Mouse (Mus musculus) bone marrow, adult 2 months (tissue): ENCODE measurements around the gene Tmem94. TPM values are rescaled to one million over a fixed set of nuclear protein-coding genes. Genes with fewer than 3 reads are reported as not detected.

ENCODE experiments used
- H3K27ac ChIP-seq: fragments of 200-500 bp; 2 replicates; pipeline ENCODE4 v1.5.1; 2012; ENCODE audit warnings: low read depth, mild to moderate bottlenecking, control low read depth, inconsistent platforms, low read length; ENCODE audit not compliant: control insufficient read depth, poor library complexity, insufficient read depth
- H3K4me1 ChIP-seq: fragments of 200-500 bp; 2 replicates; pipeline ENCODE4 v1.6.1; 2011; ENCODE audit warnings: low read length; ENCODE audit not compliant: control insufficient read depth, insufficient read depth
- H3K4me3 ChIP-seq: fragments of 200-500 bp; replicated peaks from 2 replicates; pipeline ENCODE3; 2011; ENCODE audit warnings: mild to moderate bottlenecking, low read depth, low read length, control low read depth; ENCODE audit not compliant: control insufficient read depth
- CTCF ChIP-seq: fragments of 200-500 bp; IDR thresholded peaks from 2 replicates; pipeline ENCODE4 v1.5.1; 2011; ENCODE audit warnings: low read length, control low read depth; ENCODE audit not compliant: control insufficient read depth, insufficient read depth
- POLR2A ChIP-seq: fragments of 200-500 bp; IDR thresholded peaks from 2 replicates; pipeline ENCODE4 v1.6.1; 2011; ENCODE audit warnings: low read depth, mild to moderate bottlenecking, control low read depth, low read length, borderline replicate concordance; ENCODE audit not compliant: control insufficient read depth
- WGBS: fragments of 180-500 bp; shearing (Covaris S2); methylation state at CpG from one replicate; pipeline ENCODE4 v1.1.7; 2018; 5-methylcytosine and 5-hydroxymethylcytosine counted together
- polyA plus RNA-seq: library from polyadenylated mRNA; stranded (reverse); fragments of >200 nt; gene quantifications from 2 replicates; pipeline ENCODE4 v1.2.4, GENCODE M21; 2011; ENCODE audit warnings: low replicate concordance; ENCODE audit not compliant: missing spikeins, insufficient read depth, insufficient read length

The Tmem94 gene
- polyA plus RNA-seq, 1 experiment: 25.5 TPM

GRCm38 (mm10) chr11:115827624-115828023 lies 62.4 kb downstream of the Tmem94 start:
- Histone ChIP-seq H3K27ac (no peak overlapping the region), H3K4me3 (no peak overlapping the region), H3K4me1 (no peaks in the 10 kb centered on the region; the same call in 1 of the 2 replicates)
- TF ChIP-seq POLR2A: no peak
- TF ChIP-seq CTCF: no peak
- 80% methylated on average over 6 of the region's 6 CpGs for WGBS

DNA sequence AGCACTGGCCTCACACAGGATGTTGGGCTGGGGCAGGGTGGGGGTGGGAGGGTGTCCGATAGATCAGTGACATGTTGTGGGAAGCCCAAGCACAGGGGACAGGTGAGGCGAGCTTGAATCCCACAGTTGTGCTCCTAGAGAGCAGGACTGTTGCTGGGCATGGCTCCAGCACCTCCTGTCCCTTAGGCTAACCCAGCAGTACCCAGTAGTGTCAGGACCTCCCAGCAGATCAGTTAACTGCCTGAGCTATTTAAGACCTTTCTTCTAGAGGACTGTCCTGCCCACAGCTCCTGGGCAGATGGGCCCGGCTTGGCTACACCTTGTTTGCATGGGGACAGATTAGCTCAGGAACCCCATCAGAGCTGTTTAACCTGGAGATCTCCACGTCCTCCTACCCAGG lies 63.8 kb downstream of the Tmem94 start:
- H3K27ac ChIP-seq: no peak overlapping the region
- no peak overlapping the region for H3K4me3 ChIP-seq
- no peaks in the 10 kb centered on the region for H3K4me1 ChIP-seq
- WGBS: 66% methylated on average over 4 of the region's 4 CpGs
- TF ChIP-seq CTCF (no peak), POLR2A (no peak)

- no peak overlapping the region for H3K4me3 ChIP-seq
- H3K4me1 ChIP-seq: no peaks in the 10 kb centered on the region
- WGBS: 82% methylated on average over 25 of the region's 25 CpGs
- no peak overlapping the region for H3K27ac ChIP-seq
- TF ChIP-seq CTCF (no peak), POLR2A (no peak)
Observed at GRCm38 (mm10) chr11:115830550-115831325, 65.5 kb downstream of the Tmem94 start.

DNA sequence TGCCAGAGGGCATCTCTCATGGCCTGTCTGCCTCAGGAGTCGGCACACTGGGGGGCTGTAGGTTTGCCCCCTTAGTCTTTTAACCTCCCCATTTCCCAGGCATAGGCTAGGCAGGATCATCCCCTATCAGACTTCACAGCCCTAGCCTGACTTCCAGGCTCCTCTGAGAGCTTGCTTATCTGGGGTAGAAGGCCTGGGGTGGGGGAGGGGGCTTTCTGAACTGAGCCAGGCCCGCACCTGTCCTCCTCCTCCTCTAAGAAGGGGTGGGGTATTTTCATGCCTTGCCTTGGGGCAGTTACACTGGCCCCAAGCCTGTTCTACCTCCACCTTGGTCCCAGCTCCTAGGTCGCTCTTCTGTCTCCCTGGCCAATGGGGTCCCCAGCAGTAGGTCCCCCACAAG lies 66.3 kb downstream of the Tmem94 start:
- WGBS: 79% methylated on average over 3 of the region's 3 CpGs
- Histone ChIP-seq H3K27ac (no peak overlapping the region), H3K4me1 (no peaks in the 10 kb centered on the region), H3K4me3 (no peak overlapping the region)
- no peak for TF ChIP-seq CTCF
- TF ChIP-seq POLR2A: no peak

DNA sequence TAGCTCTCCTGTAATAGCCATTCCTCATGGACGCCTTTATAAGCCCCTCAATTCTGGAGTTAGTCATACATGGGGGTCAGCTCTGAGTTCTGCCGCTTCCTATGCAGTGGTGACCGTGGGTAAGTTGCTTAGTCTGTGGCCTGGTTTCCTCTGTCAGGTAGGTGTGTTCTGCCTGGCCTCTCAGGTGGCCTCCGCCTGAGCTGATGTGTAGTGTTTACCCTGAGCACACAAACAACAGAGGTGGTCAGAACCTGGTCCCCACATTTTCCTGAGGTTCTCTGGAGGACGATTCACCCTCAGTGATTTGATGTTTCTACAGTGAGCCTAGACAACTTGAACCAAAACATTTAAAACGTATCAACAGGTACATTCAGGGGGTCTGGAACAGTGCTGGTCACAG lies 66.8 kb downstream of the Tmem94 start:
- 79% methylated on average over 6 of the region's 6 CpGs for WGBS
- Histone ChIP-seq H3K27ac (no peak overlapping the region), H3K4me3 (no peak overlapping the region), H3K4me1 (no peaks in the 10 kb centered on the region)
- TF ChIP-seq CTCF: no peak
- no peak for TF ChIP-seq POLR2A

DNA sequence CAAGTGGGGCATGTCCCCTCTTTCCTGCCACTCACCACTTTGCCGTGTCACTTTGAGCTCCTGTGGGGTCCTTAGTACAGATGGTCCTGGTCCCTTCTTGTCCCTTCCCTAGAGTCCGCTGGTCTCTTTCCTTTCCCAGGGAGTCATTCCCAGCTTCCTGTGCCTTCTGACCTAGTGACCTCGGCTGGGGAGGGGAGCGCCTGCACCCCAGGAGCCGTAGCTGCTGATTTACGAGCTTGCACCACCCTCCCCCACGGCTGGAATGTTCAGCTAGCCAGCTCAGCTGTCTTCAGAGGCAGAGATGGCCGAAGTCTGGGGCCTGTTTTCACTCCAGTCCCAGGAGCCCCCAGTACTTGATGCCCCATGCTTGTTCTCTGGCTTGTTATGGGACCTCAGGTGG lies 67.3 kb downstream of the Tmem94 start:
- TF ChIP-seq POLR2A (no peak), CTCF (no peak)
- no peak overlapping the region for H3K27ac ChIP-seq
- WGBS: 78% methylated on average over 8 of the region's 8 CpGs
- no peaks in the 10 kb centered on the region for H3K4me1 ChIP-seq
- no peak overlapping the region for H3K4me3 ChIP-seq

DNA sequence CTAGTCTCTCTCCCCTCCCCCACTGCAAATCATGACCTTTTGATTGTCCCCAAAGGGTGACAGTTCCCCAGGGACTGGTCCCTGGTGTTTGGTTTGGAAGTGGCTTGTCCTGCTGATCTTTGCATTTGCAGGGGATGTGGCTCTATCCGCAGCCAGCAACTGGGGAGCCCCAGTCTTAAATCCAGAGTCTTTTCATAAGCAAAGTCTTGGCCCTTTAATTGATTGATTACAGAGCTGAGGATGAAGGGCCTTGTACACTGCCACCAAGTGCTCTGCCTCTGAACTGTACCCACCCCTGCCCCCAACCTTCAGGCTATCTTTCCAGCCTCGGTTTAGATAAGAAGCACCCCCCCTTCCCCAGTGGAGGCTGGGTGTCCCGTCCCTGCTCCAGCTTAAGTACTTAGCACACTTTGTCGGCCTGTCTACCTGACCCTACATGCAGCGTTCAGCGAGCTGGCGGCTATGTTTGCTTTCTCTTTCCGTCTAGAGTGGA lies 67.8 kb downstream of the Tmem94 start:
- H3K4me1 ChIP-seq: no peaks in the 10 kb centered on the region
- H3K4me3 ChIP-seq: no peak overlapping the region
- WGBS: 70% methylated on average over 8 of the region's 8 CpGs
- TF ChIP-seq POLR2A (no peak), CTCF (no peak)
- no peak overlapping the region for H3K27ac ChIP-seq

- Histone ChIP-seq H3K27ac (no peak overlapping the region), H3K4me1 (no peaks in the 10 kb centered on the region), H3K4me3 (no peak overlapping the region)
- 77% methylated on average over 6 of the region's 6 CpGs for WGBS
- TF ChIP-seq POLR2A (no peak), CTCF (no peak)
Observed at GRCm38 (mm10) chr11:115834033-115834432, 68.8 kb downstream of the Tmem94 start.

DNA sequence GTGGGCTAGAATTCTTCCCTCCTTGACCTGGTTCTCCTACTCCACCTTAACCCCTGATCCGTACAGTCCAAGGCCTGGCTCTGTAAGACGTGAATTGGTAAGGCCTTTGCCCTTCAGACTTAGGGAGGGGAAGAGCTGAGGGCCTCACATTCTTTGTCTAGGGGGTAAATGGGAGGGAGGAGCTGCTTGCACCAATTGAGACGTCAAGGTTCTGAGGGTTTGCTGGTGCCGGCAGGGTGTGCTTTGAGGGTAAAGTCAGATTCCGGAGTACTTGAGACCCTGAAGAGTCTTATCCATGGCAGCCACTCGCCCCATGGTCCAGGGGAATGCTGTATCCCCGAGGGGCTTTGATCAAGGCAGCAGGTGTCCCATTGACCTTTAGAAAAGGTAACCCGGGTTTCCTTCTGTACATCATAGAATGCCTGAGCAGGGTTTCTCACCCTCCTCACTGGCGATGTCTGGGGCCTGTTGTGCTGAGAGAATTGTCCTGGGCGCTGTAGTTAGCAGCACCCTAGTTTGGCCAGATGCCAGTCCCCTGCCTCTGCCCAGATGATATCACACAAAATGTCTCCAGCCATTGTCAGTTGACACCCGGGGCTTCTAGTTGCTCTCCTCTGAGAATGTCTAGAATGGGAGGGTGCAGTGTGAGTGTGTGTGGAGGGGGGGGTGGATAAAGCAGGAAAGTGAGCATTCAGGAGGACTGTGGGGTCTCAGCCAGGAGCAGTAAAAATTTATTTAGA lies 71.6 kb downstream of the Tmem94 start:
- H3K4me3 ChIP-seq: no peak overlapping the region
- H3K27ac ChIP-seq: no peak overlapping the region
- TF ChIP-seq CTCF: no peak
- no peak for TF ChIP-seq POLR2A
- H3K4me1 ChIP-seq: no peaks in the 10 kb centered on the region
- 75% methylated on average over 11 of the region's 11 CpGs for WGBS
